Mouse (Mus musculus) thymus, adult 2 months (tissue): ENCODE results near the gene Hdac4.

Source experiments
- CTCF ChIP-seq: fragments of 200-500 bp; IDR thresholded peaks from 2 replicates; pipeline ENCODE4 v1.5.1; 2012; ENCODE audit warnings: mild to moderate bottlenecking, control low read depth, low read length, moderate library complexity, borderline replicate concordance; ENCODE audit not compliant: control insufficient read depth, poor library complexity, insufficient read depth; ENCODE audit errors: extremely low read depth
- POLR2A ChIP-seq: fragments of 200-500 bp; IDR thresholded peaks from 2 replicates; pipeline ENCODE4 v1.6.1; 2012; ENCODE audit warnings: mild to moderate bottlenecking, low read length, control low read depth, moderate library complexity; ENCODE audit not compliant: control insufficient read depth, poor library complexity, insufficient read depth; ENCODE audit errors: extremely low read depth

GRCm38 (mm10) chr1:92055149-92055548, 140.3 kb downstream of the Hdac4 start:
- no peak for TF ChIP-seq POLR2A
- no peak for TF ChIP-seq CTCF
